Mouse (Mus musculus) spleen, adult 2 months (tissue): ENCODE data around the gene Ndufaf4.

Experiments
- CTCF ChIP-seq: fragments of 200-500 bp; IDR thresholded peaks from 2 replicates; pipeline ENCODE4 v1.5.1; 2011; ENCODE audit warnings: mild to moderate bottlenecking, inconsistent platforms; ENCODE audit not compliant: insufficient read depth, insufficient read length, insufficient replicate concordance; ENCODE audit errors: extremely low read depth
- POLR2A ChIP-seq: fragments of 200-500 bp; IDR thresholded peaks from 2 replicates; pipeline ENCODE4 v1.6.1; 2011; ENCODE audit warnings: low read depth, low read length, inconsistent platforms

GRCm38 (mm10) chr4:24897851-24898515 lies at the start of gene Ndufaf4:
- TF ChIP-seq CTCF (peak; percentile 93), POLR2A (no peak)
